Mouse (Mus musculus): ENCODE results near the gene Narfl.

- TF ChIP-seq GATA1 (IDR thresholded peaks at IDR 0.05; ENCODE audit: borderline replicate concordance, low read length): no peak
- no peak for TF ChIP-seq FLI1 (IDR thresholded peaks at IDR 0.05; ENCODE audit: low read length)
Observed at GRCm38 (mm10) chr17:25824362-25825142, 51.0 kb downstream of the Narfl start.

Measured in megakaryocyte, embryonic 14.5 days (primary cell).